Mouse (Mus musculus) midbrain, embryonic 10.5 days (tissue): ENCODE measurements around the gene Susd1. TPM values are rescaled to one million over a fixed set of nuclear protein-coding genes. Genes with fewer than 3 reads are reported as not detected.

Source experiments
- DNase-seq: peaks from one replicate; pipeline ENCODE4 v3.0.0-alpha.2; 2017; ENCODE audit warnings: low spot score
- H3K27ac ChIP-seq: fragments of 300-500 bp; sonication (generic); replicated peaks from 2 replicates; pipeline ENCODE4 v1.5.1; 2016; ENCODE audit warnings: mild to moderate bottlenecking
- H3K27me3 ChIP-seq: fragments of 300-500 bp; sonication (generic); 2 replicates; pipeline ENCODE4 v1.6.1; 2016; ENCODE audit warnings: low read depth, mild to moderate bottlenecking; ENCODE audit not compliant: poor library complexity, severe bottlenecking
- H3K36me3 ChIP-seq: fragments of 300-500 bp; sonication (generic); 2 replicates; pipeline ENCODE4 v1.6.1; 2016; ENCODE audit warnings: mild to moderate bottlenecking, moderate library complexity
- H3K4me1 ChIP-seq: fragments of 300-500 bp; sonication (generic); 2 replicates; pipeline ENCODE4 v1.6.1; 2016
- H3K4me3 ChIP-seq: fragments of 300-500 bp; sonication (generic); 2 replicates; pipeline ENCODE4 v1.5.1; 2016; ENCODE audit warnings: mild to moderate bottlenecking, moderate library complexity
- H3K9me3 ChIP-seq: fragments of 300-500 bp; sonication (generic); replicated peaks from 2 replicates; pipeline ENCODE4 v1.6.1; 2016; ENCODE audit warnings: mild to moderate bottlenecking
- WGBS: fragments of 180-500 bp; shearing (Covaris S2); methylation state at CpG from one replicate; pipeline ENCODE4 v1.1.7; 2016; 5-methylcytosine and 5-hydroxymethylcytosine counted together
- polyA plus RNA-seq: library from polyadenylated mRNA; unstranded; fragments of >200 nt; fragmentation: Nextera tagmentation; extraction: Ambion mirVana; gene quantifications from 2 replicates; pipeline ENCODE4 v1.2.1, GENCODE M21; 2016

Gene Susd1
- polyA plus RNA-seq, result 1.5 and 1.8 TPM in 2 replicates

DNA sequence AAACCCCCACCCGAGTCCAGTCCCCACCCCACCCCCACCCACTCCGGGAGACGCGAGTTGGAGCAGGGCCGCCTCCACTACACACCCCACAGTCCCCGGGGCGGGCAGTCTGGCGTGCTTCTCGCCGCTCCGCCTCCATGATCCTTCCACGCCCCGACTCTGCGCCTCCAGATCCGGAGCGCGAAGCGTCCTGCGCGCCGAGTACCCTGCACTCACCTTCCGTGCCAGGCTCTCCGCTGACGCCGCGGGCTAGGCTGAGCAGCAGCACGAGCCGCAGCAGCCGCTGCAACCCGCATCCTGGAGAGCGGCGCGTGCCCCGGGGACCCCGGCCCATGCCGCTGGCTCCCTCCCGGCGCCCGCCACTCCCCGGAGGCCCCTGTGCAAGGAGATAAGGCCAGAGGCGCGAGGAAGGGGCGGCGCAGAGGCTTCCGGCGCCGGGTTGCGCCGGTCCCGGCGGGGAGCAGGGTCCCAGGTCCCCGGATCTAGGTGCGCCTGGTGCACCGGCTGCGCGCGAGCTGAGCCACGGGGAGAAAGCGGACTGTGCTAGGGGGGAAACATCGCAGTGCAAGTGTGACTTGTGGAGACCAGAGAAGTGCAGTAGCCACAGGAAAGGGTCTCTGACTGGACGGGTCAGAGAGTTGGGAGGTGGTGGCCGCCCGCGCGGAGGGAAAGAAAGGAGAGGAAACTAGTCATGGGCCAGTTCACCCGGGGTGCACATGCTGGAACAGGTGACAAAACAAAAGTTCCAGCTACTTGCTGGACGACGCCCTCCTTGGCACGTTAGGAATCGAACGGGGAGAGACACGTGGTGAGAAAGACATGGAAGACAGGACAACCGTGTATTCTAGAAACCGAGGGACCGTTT is at the start of gene Susd1:
Susd1 (minus strand) TSS at position 644 of the 865 bp plus-strand sequence.
- DNase-seq, result peak; percentile 71
- Histone ChIP-seq H3K4me1 (peaks cover 14% of the 10 kb centered on the region), H3K36me3 (no peaks in the 10 kb centered on the region), H3K4me3 (peak within 1 kb of the TSS; percentile 73), H3K27ac (peak within 1 kb of the TSS; percentile 81), H3K27me3 (peaks cover 49% of the 10 kb centered on the region), H3K9me3 (no peaks in the 10 kb centered on the region)
- WGBS, result under 1% methylated on average over 74 of the region's 75 CpGs

DNA sequence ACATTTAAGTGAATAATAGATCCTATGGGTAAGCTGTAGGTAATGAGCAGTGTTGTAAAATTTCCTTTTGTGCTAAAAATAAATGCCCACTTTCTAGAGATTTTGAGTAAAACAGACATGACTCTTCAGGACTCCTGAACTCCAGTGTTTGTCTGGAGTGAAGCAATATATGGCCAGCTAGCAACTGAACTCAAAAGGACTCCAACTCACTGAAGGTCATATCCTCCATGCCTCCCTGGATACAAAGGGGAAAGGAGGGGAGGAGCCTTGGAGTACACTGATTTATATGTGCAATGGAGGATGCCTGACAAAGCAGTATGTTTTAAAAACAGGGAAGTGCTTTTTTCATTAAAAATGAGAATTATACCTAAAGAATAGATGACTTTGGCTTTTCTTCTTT is 32.9 kb upstream of the Susd1 start:
- H3K4me1 ChIP-seq, result no peaks in the 10 kb centered on the region
- H3K27ac ChIP-seq, result no peak overlapping the region
- no peak for DNase-seq
- H3K4me3 ChIP-seq, result no peak overlapping the region
- no peaks in the 10 kb centered on the region for H3K9me3 ChIP-seq
- H3K36me3 ChIP-seq, result no peaks in the 10 kb centered on the region
- no peaks in the 10 kb centered on the region for H3K27me3 ChIP-seq

DNA sequence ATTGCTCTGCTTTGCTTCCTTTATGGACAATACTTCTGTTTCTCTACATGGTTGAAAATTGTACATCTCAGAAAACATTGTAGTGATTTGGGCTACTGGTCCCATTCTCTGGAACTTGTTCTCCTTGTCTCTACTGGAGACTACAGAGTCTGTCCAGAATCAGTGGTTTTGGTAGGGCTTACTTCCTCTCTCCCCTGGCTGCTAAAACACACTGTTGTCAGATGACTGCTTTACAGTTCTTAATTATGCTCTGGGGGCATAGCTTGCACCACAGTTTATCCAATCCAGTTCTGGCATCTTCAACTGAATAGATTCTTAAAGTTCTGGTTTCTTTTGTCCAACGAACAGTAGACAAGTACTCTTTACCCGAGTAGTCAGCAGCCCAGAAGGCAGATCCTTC is 27.0 kb upstream of the Susd1 start:
- DNase-seq, result peak; percentile 3
- Histone ChIP-seq H3K4me1 (no peaks in the 10 kb centered on the region), H3K27ac (no peak overlapping the region), H3K36me3 (no peaks in the 10 kb centered on the region), H3K9me3 (no peaks in the 10 kb centered on the region), H3K4me3 (no peak overlapping the region), H3K27me3 (no peaks in the 10 kb centered on the region)
- WGBS, result 91% methylated on average over 2 of the region's 2 CpGs

DNA sequence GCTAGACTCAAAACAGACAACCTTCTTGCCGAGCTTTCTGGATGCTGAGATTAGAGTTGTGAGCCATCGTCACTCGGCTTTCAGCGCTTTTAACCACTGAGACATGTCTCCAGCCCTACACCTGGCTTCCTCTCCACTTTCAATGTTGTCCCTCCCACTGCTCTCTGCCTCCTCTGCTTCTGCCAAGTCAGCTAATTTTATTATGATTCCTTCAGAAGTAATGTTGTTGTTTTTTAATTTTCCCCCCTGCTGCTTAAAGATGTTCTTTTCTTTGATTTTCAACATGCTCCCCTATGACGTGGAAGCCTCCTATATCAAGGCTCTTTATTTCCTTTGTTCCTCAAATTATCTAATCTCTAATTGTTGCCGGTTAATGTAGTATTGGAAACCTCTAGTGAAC is 26.2 kb upstream of the Susd1 start:
- no peaks in the 10 kb centered on the region for H3K4me1 ChIP-seq
- no peak overlapping the region for H3K27ac ChIP-seq
- H3K36me3 ChIP-seq, result no peaks in the 10 kb centered on the region
- no peak overlapping the region for H3K4me3 ChIP-seq
- no peaks in the 10 kb centered on the region for H3K27me3 ChIP-seq
- DNase-seq, result no peak
- H3K9me3 ChIP-seq, result no peaks in the 10 kb centered on the region
- WGBS, result 88% methylated on average over 6 of the region's 6 CpGs

DNA sequence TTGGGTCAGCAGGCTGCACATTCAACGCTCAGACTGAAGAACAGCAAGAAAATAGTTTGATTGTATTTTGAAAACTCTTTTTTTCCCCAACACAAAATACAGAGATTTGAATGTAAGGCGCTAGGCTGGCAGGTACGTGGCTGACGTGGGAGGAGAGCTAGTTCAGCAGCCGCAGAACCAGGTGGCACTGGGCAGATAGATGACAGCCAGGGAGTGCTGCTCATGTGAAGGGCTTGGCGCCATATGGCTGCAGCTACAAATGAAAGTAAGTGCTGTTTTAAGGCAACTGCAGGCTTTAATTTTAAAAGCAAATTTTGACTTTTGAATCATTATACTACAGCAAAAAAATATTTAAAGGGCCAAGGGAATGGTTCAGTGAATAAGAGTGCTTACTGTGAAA is 24.1 kb upstream of the Susd1 start:
- WGBS, result 86% methylated on average over 6 of the region's 6 CpGs
- Histone ChIP-seq H3K36me3 (no peaks in the 10 kb centered on the region), H3K27ac (no peak overlapping the region), H3K4me3 (no peak overlapping the region), H3K4me1 (no peaks in the 10 kb centered on the region), H3K27me3 (no peaks in the 10 kb centered on the region), H3K9me3 (no peaks in the 10 kb centered on the region)
- peak; percentile 6 for DNase-seq

DNA sequence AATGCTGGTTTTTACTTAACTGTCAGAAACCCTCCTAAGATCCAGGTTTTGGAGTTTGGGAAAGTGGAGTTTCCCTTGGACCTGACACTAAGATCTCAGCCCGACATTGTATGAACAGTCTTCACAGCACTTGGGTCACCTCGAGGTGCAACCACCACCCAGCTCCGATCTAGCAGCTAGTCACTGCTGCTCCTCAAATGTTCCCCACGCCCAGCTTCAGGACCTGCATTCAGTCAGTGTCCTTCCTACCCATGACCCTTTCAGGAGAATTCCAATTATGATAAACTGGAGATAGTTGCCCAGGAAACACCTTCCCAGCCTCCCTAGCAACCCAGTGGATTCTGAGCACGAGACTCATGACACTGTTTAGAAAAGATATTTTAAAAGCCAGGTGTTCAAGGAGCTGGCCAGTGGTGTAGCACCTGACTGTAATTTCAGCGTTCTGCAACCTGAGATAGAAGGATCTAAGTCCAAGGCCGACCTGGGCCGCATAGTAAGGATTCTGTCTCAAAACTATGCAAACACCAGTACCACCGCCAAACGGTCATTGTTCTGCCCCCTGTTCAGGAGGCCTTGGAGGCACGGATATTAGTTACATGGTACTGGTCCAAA is 22.8 kb upstream of the Susd1 start:
- no peaks in the 10 kb centered on the region for H3K4me1 ChIP-seq
- DNase-seq, result peak; percentile 7
- no peaks in the 10 kb centered on the region for H3K36me3 ChIP-seq
- H3K27ac ChIP-seq, result no peak overlapping the region
- WGBS, result 94% methylated on average over 11 of the region's 11 CpGs
- no peaks in the 10 kb centered on the region for H3K27me3 ChIP-seq
- no peaks in the 10 kb centered on the region for H3K9me3 ChIP-seq
- H3K4me3 ChIP-seq, result no peak overlapping the region

DNA sequence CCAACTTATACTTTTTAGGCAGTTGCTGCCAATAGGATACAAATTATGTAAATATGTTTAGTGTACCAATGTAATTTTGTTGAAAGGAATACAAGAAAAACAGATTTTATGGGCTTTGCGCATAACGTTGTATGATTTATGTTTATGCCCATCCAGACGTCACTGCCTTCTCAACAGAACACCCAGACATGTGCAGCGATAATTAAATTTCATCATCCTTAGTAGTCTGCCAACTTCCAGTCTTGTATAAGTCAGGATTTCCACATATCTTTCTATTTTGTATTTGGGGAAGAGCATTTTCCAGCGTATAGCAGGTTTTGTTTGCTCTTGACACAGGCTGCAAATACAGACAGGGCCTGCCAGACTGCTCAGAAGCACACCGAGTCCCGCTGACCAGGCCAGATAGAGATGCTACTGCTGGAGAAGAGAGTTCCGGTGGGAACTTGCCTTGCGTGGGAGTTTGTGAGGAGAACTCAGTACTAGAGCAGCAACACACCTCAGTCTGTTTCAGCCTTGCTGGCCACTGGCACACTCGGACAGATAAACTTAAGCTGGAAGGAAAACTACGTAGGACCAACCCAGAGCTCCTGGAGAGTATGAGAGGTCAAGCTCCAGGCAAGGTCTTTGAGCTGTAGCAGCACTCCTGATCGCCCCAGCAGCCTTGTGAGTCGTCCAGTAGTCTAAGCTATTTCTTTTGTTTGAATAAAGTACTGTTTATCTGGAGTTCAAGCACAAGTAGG is 21.0 kb upstream of the Susd1 start:
- Histone ChIP-seq H3K4me1 (no peaks in the 10 kb centered on the region), H3K27me3 (no peaks in the 10 kb centered on the region), H3K36me3 (no peaks in the 10 kb centered on the region), H3K27ac (no peak overlapping the region), H3K9me3 (no peaks in the 10 kb centered on the region), H3K4me3 (no peak overlapping the region)
- DNase-seq, result peak; percentile 10
- 88% methylated on average over 13 of the region's 13 CpGs for WGBS

DNA sequence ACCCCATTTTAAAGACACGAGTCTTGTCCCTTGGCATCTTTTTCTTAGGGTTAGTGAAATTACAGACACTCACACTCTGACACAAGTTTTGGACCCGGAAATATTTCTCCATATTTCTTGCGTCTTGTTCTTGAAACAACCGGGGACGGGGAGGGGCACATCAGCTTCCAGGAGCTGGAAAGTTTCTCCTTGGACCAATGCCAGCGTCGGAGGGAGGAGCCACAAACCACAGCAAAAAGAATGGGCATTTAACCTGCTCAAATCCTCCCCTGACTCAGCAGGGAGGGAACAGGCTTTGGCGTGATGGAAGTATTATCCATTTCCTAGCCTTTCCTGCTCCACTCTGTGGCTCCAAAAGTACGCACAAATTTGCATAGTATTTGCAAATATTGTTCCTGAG is 19.5 kb upstream of the Susd1 start:
- no peaks in the 10 kb centered on the region for H3K36me3 ChIP-seq
- WGBS, result 55% methylated on average over 9 of the region's 9 CpGs
- DNase-seq, result peak; percentile 10
- no peaks in the 10 kb centered on the region for H3K4me1 ChIP-seq
- H3K27ac ChIP-seq, result no peak overlapping the region
- no peaks in the 10 kb centered on the region for H3K9me3 ChIP-seq
- H3K4me3 ChIP-seq, result no peak overlapping the region
- H3K27me3 ChIP-seq, result no peaks in the 10 kb centered on the region

DNA sequence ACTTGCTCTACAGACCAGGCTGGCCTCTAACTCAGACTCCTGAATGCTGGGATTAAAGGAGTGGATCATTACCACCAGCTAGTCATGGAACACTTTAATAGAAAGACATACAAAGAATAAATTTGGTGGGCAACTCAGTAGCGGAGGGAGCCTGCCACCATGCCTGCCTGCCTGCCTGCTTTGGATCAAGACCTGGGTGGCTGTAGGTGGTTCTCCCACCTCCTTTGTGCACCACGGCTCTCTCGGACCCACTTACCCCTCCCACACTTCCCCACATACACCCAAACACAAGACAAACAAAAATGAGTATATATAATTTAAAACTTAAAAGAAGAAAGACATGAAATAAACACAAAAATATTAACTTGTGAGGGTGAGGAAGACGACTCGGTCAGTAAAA is 18.7 kb upstream of the Susd1 start:
- Histone ChIP-seq H3K27me3 (no peaks in the 10 kb centered on the region), H3K4me3 (no peak overlapping the region), H3K36me3 (no peaks in the 10 kb centered on the region), H3K9me3 (no peaks in the 10 kb centered on the region), H3K27ac (no peak overlapping the region), H3K4me1 (no peaks in the 10 kb centered on the region)
- DNase-seq, result peak; percentile 3
- WGBS, result 90% methylated on average over 5 of the region's 5 CpGs

DNA sequence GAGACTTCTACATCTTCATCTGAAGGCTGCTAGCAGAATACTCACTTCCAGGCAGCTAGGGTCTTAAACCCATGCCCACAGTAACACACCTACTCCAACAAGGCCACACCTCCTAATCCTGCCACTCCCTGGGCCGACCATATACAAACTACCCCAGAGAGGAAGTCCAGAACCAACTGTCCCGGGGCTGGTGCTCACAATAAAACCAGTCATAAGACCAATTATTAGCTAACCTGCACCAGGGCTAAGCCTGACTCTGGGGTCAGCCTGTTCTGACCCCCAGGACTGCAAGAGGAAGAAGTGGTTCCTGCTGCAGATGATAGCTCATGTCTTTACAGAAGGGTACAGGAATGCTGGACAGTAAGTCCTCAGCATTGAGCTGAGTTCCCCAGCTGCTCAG is 17.0 kb upstream of the Susd1 start:
- no peak for DNase-seq
- WGBS, result 66% methylated on average over 2 of the region's 2 CpGs
- Histone ChIP-seq H3K27ac (no peak overlapping the region), H3K9me3 (no peaks in the 10 kb centered on the region), H3K4me3 (no peak overlapping the region), H3K27me3 (no peaks in the 10 kb centered on the region), H3K4me1 (no peaks in the 10 kb centered on the region), H3K36me3 (no peaks in the 10 kb centered on the region)

DNA sequence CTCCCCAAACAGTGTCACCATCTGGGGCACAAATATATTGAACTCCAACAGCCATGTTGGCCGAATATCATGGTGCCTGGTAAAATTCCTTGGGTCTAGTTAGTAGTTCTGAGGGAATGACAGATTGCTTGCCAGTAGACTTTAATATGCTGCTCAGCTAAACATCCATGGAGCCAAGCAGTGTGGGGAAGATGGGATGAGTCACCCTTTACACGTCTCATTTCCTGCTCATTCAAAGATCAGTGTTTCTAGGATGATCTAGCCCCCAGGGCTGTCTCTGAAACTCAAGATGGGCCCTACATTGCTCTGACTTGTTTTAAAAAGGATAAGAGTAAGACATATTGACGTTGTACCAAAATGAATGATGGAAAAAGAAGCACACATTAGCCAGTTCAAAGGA is 15.6 kb upstream of the Susd1 start:
- no peak for DNase-seq
- H3K9me3 ChIP-seq, result no peaks in the 10 kb centered on the region
- H3K36me3 ChIP-seq, result no peaks in the 10 kb centered on the region
- WGBS, result 83% methylated on average over 3 of the region's 3 CpGs
- no peak overlapping the region for H3K27ac ChIP-seq
- H3K4me1 ChIP-seq, result no peaks in the 10 kb centered on the region
- H3K4me3 ChIP-seq, result no peak overlapping the region
- no peaks in the 10 kb centered on the region for H3K27me3 ChIP-seq

DNA sequence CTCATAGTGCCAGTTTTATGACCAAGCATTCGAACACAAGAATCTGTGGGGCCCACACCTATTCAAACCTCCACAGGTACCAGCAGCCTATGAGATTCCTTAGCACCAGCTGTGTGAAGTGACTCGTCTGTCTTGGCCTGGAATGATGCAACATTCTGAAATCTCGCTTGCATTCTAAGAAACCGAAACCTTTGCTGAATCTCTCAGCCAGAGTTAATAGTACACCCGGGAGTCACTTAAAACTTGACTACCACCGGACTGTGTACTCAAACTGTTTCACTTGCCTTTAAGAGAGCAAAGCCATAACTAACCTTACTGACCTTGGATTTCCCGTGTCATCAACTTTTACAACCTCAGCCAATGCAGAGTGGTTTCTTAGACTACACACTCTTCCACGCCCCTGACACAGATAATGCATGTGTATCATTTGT is 14.1 kb upstream of the Susd1 start:
- Histone ChIP-seq H3K9me3 (no peaks in the 10 kb centered on the region), H3K27ac (no peak overlapping the region), H3K27me3 (no peaks in the 10 kb centered on the region), H3K4me3 (no peak overlapping the region), H3K4me1 (peaks cover 5% of the 10 kb centered on the region; the same call in 1 of the 2 replicates), H3K36me3 (no peaks in the 10 kb centered on the region)
- 86% methylated on average over 8 of the region's 8 CpGs for WGBS
- DNase-seq, result no peak

DNA sequence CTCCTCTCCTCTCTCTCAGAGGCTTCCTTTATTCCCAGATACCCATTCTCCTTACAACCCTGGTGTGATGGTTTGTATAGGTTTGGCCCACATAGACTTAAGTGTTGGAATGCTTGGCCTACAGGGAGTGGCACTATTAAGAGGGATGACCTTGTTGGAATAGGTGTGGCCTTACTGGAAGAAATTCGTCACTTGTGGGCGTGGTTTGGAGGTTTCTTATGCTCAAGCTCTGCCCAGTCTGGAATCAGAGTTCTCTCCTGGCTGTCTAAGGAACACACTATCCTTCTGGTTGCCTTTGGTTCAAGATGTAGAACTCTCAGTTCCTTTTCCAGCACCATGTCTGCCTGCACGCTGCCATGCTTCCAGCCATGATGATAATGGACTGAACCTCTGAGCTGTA is 12.5 kb upstream of the Susd1 start:
- Histone ChIP-seq H3K27ac (no peak overlapping the region), H3K4me1 (peaks cover 10% of the 10 kb centered on the region), H3K9me3 (no peaks in the 10 kb centered on the region), H3K4me3 (no peak overlapping the region), H3K27me3 (no peaks in the 10 kb centered on the region), H3K36me3 (no peaks in the 10 kb centered on the region)
- 89% methylated on average over 3 of the region's 3 CpGs for WGBS
- no peak for DNase-seq
